Mouse (Mus musculus): ENCODE measurements around the gene Slc2a12.

DNA sequence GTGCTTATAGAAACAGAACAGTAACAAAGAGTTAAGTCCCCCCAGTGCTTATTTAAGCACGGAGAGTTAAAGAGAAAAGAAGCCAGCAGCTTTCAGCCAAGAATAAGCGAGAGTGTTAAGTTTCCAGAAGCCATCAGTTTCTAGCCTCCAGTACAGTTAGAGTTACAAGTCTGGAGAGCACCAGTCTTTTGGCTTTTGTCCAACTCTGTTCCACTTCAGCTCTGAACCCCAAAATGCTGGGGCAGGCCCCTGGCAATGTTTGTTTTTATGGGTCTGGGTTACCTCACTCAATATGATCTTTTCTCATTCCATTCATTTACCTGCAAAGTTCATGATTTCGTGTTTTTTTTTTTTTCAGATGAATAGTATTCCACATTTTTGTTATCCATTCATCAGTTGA, 7.6 kb upstream of the Slc2a12 start:
- no peak for TF ChIP-seq POLR2A (IDR thresholded peaks at IDR 0.05; ENCODE audit: low read depth, low read length)
- TF ChIP-seq CTCF (IDR thresholded peaks at IDR 0.05; ENCODE audit: extremely low read depth, insufficient read depth, insufficient read length, insufficient replicate concordance) = no peak

Measured in spleen, adult 2 months (tissue).